Mouse (Mus musculus) gastrocnemius, postnatal 14 days (tissue): ENCODE results near the gene Ahcyl1. TPM values are rescaled to one million over a fixed set of nuclear protein-coding genes. Genes with fewer than 3 reads are reported as not detected.

Source experiments
- DNase-seq: peaks from one replicate; pipeline ENCODE4 v3.0.0; 2021; ENCODE audit warnings: mixed read lengths
- intact Hi-C: fragments of 180-260 bp; cut with DNase I; formaldehyde crosslinking; loops from one replicate; pipeline ENCODE4 v1.15.1; 2025; ENCODE audit warnings: low total_unique reads
- total RNA-seq, 2 experiments: library from RNA; stranded (reverse); gene quantifications; 2 replicates each; pipeline ENCODE4 v1.2.3; 2021

The Ahcyl1 gene
- total RNA-seq, 2 experiments from 2014 or later, result 37.5 to 38.9 TPM

DNA sequence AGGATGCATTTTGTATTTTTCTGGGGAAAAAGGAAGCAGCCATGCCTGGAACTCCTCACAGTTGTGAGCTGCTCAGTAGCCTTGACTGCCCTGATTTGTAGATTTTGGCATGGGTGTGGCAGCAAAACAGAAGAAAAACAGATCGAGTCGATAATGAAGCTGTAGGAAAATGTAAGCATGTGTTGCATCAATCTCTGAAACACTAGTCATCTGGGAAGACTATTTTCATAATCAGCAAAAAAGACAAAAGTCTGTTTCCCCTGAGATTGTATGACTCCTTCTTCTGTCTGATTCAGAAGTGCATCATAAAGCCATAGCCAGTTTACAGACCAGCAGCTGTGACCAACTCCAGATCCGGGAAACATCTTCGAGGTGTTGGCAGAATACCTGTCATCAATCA lies 10.9 kb upstream of the Ahcyl1 start:
- intact Hi-C loops, result loop anchor here (10.0 kb wide), 1 partner anchor 348 kb away; no protein-coding TSS in a partner anchor
- no peak for DNase-seq

DNA sequence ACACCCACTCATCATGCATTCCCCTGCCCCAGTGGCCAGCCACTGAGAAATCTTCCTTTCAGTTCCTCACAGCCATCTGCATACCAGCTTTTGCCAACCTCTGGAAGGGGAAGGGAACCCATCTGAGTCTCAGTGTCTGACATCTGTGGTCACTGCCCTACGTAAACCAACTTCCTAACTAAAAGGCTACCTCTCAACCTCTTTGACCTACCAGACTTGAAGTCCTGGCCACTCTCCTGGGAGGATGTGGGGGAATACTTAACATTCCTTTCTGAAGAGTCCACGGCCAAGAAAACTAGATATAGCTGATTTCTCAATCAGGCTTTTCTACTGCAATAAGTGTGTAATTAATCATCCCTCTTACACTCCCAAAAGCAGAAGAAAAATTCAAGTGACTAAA lies 9.8 kb upstream of the Ahcyl1 start:
- no peak for DNase-seq
- intact Hi-C loops, result loop anchor here (10.0 kb wide), 1 partner anchor 349 kb away; no protein-coding TSS in a partner anchor

DNA sequence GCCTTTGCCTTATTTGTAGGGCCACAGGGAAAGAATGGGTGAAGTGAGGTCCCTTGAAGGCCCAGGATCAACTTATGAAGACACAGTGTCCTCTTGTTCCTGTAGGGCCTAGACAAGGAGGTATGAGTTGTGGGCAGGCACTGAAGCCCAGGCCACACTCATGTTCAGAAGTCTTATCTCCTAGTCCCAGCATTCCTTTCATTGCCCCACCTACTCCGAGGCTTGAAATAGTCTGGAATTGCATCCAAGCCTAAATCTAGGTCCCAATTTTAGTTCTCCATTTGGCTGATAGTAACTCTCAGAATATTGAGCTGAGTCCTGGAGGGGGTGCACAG lies 8.0 kb upstream of the Ahcyl1 start:
- intact Hi-C loops, result loop anchor here (5.0 to 10.0 kb wide), 2 partner anchors 213 to 350 kb away; no protein-coding TSS in a partner anchor
- no peak for DNase-seq

DNA sequence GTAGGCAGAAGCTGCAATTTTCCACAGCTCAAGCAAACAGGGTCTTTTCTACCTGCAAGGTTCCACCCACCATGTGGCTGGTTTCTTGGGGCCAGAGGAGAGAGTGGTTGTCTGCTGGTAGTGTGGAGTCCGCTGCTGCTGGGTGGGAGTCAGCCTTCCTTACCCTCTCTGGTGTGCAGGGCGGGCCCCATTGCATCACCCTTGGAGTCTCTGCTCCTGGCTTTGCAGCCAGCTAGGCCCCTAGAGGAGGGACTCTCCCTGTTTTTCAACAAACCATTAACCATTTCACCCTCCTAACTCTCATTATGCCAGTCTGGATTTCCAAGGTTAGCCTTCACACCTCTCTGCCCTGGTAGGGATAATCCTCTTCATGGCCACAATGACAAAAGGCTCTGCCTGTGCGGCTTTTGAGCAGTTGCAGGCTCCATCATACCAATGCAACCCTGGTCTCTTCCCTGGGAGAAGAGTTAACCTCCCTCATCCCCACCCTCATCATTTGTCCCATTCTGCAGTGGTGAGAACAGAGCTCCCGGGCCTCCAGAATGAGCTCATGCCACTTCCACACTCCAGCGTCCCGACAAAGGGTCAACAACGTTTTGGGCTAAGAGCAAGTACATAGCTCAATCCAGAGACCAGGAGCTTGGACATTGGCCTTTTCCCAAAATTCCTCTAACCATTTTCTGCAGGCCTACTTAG lies 7.5 kb upstream of the Ahcyl1 start:
- peak; percentile 78 for DNase-seq
- intact Hi-C loops, result loop anchor here (5.0 to 10.0 kb wide), 2 partner anchors 213 to 351 kb away; no protein-coding TSS in a partner anchor

DNA sequence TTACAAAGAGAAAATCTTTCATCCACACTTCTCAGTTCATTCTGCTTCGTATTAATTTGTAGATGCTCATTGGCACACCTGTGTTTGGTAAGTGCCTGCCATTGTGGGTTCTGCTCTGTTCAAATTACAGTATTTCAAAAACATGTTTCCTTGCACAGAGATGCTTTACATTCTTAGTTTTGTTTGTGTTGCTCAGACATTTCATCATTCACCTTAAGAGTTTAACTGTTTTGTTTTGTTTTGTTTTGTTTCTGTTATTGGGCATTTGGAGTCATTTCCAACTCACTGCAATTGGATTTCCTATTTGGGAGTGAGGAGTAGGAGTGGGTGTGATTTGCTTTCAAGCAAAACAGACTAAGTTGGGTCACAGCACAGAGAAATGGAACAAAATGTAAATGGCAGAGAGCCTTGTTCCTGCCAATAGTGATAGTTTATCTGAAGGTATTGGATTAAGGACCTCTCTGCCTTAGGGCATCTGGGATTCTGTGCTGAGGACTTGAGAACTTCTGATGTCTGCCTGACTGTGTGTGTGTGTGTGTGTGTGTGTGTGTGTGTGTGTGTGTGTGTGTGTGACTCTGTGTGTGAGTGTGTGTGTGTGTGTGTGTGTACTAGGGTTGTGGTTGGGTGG lies 5.5 kb upstream of the Ahcyl1 start:
- intact Hi-C loops, result loop anchor here (2.0 to 10.0 kb wide), 3 partner anchors 53 to 353 kb away; no protein-coding TSS in a partner anchor
- no peak for DNase-seq

DNA sequence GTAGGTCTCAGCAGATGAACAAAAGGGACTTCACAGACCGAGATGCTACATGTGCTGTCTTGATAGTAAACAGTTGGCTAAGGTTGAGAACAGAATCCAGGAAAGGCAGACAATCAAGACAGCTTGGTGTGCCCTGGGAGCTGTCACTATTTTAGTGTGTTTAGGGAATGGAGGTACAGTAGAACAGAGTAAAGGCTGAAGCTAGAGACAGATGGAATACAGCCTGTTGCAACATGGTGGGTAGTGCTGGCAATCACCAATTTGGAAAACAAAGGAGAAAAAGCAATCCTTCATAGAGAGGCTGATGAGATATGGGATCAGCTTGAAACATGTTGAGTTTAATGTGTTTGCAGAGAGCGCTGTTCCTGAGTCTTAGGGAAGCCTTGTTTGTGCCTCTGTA lies 4.3 kb upstream of the Ahcyl1 start:
- intact Hi-C loops, result loop anchor here (2.0 to 10.0 kb wide), 3 partner anchors 54 to 354 kb away; no protein-coding TSS in a partner anchor
- no peak for DNase-seq

DNA sequence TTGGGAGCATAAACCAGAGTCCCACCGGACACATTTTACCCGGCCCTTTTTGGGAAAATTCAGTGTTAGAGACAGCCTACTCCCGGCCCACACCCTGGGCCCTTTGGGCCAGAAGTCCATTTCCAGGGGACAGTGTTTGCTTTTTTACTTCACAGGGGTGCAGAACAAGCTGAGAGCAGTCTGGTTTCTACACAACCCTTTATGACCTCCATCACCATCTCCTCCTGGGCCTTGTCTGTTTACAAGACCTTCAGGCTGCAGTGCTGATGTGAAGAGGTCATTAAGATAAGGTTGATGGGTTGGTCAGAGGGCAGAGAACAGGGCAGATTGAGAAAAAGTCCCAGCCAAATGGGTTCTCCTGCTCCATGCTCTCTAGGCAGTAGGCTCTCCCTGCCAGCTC lies 550 bp upstream of the Ahcyl1 start:
- DNase-seq, result no peak
- intact Hi-C loops, result no loop called here

DNA sequence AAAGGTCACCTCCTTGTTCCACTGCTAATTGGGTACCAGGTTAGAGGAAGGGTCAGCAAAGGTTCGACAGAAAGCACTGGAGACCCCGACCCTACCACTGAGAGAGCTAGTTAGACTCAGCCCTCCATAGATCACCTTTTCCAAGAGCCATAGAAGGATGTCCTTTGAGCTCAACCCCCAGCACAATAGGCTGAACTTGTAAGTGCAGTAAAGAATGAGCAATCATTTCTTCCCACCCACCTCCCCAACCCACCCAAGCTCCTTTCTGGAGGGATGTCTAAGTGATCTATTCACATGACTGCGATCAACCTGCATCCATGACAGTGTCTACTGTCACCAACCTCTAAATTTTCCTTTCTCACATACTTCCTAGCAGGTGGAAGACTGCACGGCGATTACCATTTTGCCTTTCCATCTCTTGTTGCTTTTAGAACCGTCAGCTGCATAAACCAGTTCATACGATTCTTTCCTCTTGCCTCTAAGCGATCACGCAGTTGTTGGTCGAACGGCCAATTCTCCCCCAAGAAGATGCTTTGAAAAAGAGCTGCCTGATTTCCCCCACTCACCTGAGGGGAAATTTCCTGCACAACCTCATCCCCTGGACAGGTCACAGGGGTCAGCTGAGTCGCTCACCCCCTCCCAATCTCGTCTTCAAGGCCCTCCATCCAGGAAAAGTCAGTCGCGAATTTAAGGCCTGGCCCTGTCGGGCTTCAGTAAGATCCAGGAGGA lies 977 bp downstream of the Ahcyl1 start:
- DNase-seq, result no peak
- intact Hi-C loops, result no loop called here

DNA sequence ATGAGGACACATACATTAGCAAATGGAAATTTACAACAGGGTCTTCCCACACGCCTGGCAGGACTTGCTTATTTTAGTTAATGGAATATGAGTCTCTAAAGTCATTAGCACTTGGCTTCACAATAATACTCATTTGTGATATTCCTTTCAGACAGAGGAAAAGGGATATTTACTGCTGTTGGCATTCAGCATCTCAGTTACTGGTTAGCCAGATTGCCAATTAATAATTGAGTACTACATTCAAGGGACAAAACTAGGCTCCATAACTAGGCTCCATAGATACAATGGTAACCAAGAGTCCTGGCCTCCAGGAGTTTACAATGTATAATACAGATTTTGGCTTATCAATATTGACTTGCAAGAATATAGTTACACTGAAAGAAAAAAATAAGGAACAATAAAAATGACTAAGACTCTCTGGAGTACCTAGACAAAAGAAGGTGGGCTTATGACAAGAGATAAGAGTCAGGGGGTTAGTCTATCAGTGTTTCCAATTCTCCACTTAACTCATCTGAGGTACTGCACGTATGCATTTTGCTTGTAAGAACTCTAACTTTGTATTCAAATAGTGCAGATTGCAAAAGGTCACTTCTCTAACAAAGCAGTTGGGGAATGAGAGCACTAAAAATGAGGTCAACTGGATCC lies 2.0 kb downstream of the Ahcyl1 start:
- intact Hi-C loops, result no loop called here
- no peak for DNase-seq

DNA sequence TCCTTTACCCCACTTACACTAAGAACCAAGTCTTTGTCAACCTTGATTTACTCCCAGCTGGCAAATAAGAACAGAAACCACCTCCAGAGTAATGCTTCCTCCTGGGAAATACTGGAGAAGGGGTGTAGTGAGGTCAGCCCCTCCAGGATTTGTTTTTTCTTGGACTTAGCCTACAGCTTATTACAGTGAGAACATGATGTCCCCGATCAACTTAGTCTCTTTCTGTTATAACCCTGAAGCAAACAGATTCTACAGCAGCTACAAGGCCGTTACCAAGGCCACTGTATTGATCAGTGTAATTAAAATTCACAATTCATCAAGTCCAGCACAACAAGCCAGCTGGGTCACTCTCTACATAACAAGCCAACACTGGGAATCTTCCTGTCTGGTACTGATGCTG lies 6.0 kb downstream of the Ahcyl1 start:
- intact Hi-C loops, result no loop called here

DNA sequence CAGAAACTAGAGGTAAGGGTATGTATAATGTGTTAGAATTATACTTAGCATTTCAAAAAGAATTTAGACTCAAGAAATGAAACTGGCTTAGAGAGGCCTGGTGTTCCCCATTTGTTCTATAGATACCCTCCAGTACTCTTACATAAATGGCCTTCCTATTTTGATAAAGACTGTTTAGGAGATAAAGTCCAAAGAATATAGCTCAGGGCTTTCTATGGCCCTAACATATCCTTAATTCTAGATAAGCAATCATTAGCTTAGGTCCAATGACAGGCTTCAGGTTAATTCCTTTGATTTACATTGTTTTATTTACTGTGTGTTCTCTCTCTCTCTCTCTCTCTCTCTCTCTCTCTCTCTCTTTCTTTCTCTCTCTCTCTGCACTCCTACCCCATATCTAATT lies 7.1 kb downstream of the Ahcyl1 start:
- intact Hi-C loops, result no loop called here
- DNase-seq, result no peak

More for the DNA sequence above, 6.0 kb downstream of the Ahcyl1 start:
- DNase-seq, result no peak

DNA sequence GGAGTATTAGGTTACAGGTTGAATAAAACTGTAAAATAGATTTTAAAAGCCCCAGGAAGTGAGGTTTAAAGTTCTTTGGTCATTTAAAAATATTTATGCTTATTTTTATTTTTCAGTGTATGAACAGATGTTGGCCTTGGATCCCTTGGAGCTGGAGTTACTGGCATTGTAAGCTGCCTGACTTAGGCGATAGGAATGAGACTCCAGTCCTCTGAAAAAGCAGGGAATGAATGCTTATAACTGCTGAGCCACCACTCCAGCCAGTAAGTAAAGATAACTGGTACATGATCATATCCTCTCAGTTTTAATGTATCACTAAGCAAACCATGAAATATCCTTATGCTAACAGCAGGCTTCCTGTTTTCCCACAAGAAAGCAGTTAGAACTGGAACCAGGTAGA lies 8.1 kb downstream of the Ahcyl1 start:
- DNase-seq, result no peak
- intact Hi-C loops, result no loop called here

DNA sequence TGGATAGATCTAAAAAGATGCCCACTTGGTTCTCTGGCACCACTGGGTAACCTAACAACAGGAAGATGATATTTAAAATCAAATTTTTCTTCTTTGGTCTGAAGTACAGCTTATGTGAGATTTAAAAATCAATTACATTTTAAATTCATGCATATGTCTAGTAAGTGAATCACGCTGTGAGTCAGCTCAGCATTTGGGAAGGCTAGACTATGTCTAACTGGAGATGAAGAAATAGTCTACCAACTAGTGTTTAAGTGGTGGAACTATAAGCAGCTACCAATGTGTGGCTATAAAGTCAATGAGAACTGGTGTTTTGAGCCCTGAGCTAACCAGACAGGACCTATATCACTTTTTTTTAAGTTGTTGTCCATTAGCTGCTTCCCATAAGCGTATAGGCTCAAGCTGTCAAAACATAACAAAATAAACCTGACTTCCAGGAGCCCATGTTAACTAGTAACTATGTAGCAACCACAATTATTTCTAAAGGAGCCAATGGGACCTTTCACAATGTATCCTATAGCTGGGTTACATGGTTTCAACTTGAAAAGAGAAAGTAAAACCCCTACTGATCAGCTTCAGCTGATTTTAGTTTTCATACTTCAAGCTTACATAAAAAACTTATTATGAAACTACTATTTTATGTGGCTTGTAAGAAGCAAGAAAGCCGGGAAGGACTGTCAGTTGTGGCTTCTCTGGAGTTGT lies 9.9 kb downstream of the Ahcyl1 start:
- no peak for DNase-seq
- intact Hi-C loops, result no loop called here

DNA sequence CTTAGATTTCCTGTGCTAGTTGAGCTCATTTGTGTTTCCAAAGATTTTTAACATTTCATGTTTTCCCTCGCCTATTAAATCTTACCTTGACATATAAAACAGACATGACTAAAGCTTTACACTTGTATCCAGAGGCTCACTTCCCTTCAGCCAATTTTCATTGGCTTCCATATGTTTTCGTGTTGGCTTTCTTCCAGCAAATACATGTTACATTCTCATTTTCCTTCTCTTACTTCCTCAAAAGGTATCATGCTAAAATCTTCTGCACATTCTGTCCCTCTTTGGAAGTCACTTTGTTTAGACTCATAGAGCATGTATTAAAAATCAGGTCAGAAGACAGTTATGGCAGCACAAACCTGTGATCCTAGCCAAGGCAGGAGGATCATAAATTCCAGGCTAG lies 10.7 kb downstream of the Ahcyl1 start:
- intact Hi-C loops, result no loop called here
- no peak for DNase-seq

DNA sequence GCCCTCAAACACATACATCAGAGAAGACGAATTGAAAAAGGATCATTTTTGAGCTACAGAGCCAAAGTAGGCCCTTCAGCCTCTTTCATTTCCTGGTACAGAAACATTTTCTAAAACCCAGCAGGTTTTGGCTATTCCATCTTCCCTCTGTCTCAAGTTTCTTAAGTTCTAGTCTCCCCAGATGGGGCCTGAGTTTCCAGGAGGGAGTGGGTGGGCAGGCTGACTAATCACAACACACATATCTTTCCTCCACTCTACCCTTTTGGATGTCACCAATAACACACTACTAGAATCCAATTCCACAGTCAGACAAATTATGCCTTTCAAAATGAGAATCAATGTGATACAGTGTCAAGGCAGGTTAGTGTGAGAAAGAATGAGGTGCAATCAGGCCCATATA lies 12.8 kb downstream of the Ahcyl1 start:
- intact Hi-C loops, result no loop called here
- no peak for DNase-seq

DNA sequence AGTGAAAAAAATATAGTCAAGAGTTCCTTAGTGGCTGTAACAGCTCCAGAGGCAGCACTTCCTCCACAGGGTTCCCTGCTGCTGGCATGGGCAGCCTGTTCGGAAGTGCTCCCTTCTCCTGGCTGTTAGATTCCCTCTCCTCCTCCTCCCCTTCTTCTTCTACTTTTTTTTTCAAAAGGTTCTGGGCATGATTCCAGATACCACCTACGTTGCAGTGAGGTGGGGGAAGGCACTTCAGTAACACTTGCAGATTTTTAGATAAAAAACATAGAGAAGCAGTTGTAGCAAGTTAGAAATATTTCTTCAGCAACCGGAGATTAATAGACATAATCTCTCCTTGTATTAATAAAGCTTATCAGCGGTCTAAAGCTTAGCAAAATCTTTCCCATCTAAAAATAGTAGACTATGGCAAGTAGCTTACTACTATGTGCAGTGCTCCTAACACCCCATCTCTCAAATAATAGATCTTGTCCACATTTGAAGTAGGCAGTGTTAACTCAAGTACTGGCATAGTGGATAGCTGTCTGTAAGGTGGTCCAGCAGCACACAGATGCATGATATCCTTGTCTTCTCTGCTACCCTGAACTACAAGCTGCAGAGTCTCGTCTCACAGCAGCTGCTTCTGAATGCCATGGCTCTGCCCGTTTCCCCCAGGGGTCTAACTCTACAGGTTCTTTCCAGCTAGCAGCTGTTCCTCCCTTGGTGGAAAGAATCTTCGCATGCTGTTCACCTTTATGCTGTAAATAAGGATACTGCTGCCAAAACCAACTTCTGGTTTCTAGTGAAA lies 15.4 kb downstream of the Ahcyl1 start:
- peak; percentile 10 for DNase-seq
- intact Hi-C loops, result no loop called here

DNA sequence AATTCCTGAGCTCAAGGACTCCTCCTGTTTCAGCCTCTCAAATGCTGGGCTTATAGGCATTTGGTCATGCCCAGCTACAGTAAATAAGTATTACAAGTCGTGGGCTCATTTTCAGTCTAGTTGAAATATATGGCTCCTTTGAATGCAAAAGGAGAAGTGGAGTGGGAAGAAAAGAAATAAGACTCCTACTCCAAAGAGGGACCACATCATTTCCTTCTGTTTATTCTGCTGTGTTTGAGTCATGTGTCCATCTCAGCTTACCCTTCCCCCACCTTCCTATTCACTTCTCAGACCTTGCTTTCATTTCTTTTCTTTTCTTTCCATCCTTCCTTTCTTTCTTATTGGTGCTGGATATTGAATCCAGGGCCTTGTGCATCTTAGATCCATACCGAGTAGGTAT lies 24.9 kb downstream of the Ahcyl1 start:
- intact Hi-C loops, result no loop called here

DNA sequence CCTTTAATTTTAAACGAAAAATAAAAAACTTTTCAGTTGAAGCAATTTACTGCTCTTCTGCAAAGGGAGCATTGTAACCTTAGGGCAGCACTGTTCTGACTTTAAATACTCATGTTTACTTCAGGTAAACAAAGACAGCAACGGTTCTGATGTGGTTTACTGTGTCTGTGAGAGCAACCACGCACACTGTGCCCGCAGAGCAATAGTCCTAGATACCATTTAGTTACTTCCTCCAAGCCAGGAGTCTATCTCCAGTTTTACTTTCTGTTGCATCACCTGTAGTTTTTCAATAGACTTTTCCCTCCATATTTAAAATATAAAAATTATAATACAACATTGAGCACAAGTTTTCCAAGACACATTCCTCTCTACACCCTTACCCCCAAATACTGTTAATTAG lies 25.9 kb downstream of the Ahcyl1 start:
- no peak for DNase-seq
- intact Hi-C loops, result no loop called here

More for the DNA sequence above, 24.9 kb downstream of the Ahcyl1 start:
- no peak for DNase-seq

DNA sequence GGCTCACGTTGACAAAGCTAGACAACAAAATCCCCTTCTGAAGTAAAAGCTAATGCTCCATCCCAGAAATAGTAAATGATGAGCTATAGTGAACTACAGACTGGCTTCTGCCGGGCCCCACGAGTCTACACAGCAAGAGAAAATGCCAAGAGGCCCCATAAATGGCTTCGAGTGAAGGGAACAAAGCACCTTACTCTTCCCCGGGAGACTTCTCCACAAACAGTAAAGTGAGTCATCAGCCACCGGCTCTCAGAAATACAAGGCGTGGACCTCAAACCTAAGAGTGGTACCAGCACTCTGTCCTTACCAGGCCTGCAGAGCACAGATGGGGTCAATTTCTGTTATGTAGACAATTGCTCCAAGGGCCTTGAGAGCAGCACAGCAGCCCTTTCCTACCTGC lies 27.6 kb downstream of the Ahcyl1 start:
- no peak for DNase-seq
- intact Hi-C loops, result no loop called here
